Mouse (Mus musculus) lung, postnatal 0 days (tissue): ENCODE data around the gene Dph1. TPM values are rescaled to one million over a fixed set of nuclear protein-coding genes. Genes with fewer than 3 reads are reported as not detected.
A peak's percentile ranks its signal among the peaks of the same experiment; 100 is the strongest.

Experiments
- ATAC-seq: fragments of 200-750 bp; cut with Nextera tagmentation; 2 replicates; pipeline ENCODE4 v1.8.0; 2017; ENCODE audit warnings: moderate library complexity
- DNase-seq: peaks from one replicate; pipeline ENCODE4 v3.0.0-alpha.2; 2016; ENCODE audit warnings: low spot score
- H3K27ac ChIP-seq: fragments of 300-500 bp; sonication (generic); 2 replicates; pipeline ENCODE4 v1.5.1; 2014; ENCODE audit warnings: antibody characterized with exemption, mild to moderate bottlenecking, low read length, mixed read lengths
- H3K27me3 ChIP-seq: fragments of 300-500 bp; sonication (generic); replicated peaks from 2 replicates; pipeline ENCODE4 v1.6.1; 2014; ENCODE audit warnings: low read length, mixed read lengths; ENCODE audit not compliant: insufficient read depth
- H3K36me3 ChIP-seq: fragments of 300-500 bp; sonication (generic); 2 replicates; pipeline ENCODE4 v1.6.1; 2014; ENCODE audit warnings: low read length, mixed read lengths; ENCODE audit not compliant: insufficient read depth
- H3K4me1 ChIP-seq: fragments of 300-500 bp; sonication (generic); 2 replicates; pipeline ENCODE4 v1.6.1; 2014; ENCODE audit warnings: antibody characterized with exemption, low read depth, low read length, mixed read lengths; ENCODE audit not compliant: insufficient read depth
- H3K4me2 ChIP-seq: fragments of 300-500 bp; sonication (generic); replicated peaks from 2 replicates; pipeline ENCODE4 v1.6.1; 2014; ENCODE audit warnings: low read depth, mild to moderate bottlenecking, low read length, moderate library complexity, mixed read lengths
- H3K4me3 ChIP-seq: fragments of 300-500 bp; sonication (generic); 2 replicates; pipeline ENCODE4 v1.5.1; 2014; ENCODE audit warnings: low read depth, low read length
- H3K9ac ChIP-seq: fragments of 300-500 bp; sonication (generic); replicated peaks from 2 replicates; pipeline ENCODE4 v1.6.1; 2014; ENCODE audit warnings: low read depth, mild to moderate bottlenecking
- H3K9me3 ChIP-seq: fragments of 300-500 bp; sonication (generic); 2 replicates; pipeline ENCODE4 v1.6.1; 2016; ENCODE audit warnings: low read length, mixed read lengths
- CTCF ChIP-seq: IDR thresholded peaks from 2 replicates; pipeline ENCODE4 v1.5.1; 2016; ENCODE audit warnings: antibody characterized with exemption, mild to moderate bottlenecking
- EP300 ChIP-seq: IDR thresholded peaks from 2 replicates; pipeline ENCODE4 v1.6.1; 2016; ENCODE audit warnings: antibody characterized with exemption, mild to moderate bottlenecking, control low read depth
- WGBS: fragments of 180-500 bp; shearing (Covaris S2); extraction: QIAGEN DNeasy Blood & Tissue Kit; methylation state at CpG from one replicate; pipeline ENCODE4 v1.1.7; 2014; 5-methylcytosine and 5-hydroxymethylcytosine counted together
- polyA plus RNA-seq: library from polyadenylated mRNA; unstranded; fragments of >200 nt; fragmentation: Nextera tagmentation; extraction: Ambion mirVana; gene quantifications from 2 replicates; pipeline ENCODE4 v1.2.1, GENCODE M21; 2015

Gene Dph1
- polyA plus RNA-seq, 1 experiment from 2014 or later = 14.8 TPM

DNA sequence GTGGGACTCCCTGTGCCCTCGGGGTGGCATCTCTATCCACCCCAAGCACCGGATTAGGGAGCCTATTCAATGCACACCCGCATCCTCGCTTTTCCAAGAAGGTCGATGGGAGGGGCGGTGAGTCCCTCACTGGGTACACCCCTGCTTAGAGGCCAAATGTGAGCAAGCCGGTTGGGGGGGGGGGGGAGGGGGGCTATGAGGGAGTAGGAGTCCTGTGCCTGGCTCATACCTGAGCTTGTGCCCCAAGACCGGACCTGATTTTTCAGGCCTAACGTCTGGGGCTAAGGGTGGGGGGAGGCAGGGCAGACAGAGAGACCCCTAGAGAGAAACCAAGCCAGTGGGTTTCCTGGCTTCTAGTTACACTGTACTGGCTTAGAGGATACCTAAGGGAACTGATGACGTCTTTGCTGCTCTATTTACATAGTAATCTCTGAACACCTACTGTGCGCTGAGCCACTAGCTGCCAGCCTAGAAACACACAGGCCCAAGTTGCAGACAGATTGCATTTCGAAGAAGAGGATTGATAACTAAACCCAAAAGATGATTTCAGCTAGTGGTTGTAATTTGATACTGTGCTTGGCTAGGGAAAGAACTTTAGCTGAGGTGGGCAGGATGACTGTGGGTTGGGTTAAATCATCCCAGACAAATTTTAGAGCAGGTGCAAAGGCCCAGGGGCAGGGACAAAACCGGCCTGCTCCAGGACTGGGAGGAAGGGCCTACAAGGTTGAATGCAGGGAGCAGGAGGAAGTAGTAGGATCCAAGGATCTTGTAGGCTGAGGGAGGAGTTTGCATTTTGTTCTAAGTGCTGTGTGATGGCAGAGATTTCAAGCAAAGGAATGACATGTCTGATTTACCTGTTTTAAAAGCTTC lies 23.3 kb upstream of the Dph1 start:
- peak; percentile 16; the same call in 1 of the 2 replicates for ATAC-seq

DNA sequence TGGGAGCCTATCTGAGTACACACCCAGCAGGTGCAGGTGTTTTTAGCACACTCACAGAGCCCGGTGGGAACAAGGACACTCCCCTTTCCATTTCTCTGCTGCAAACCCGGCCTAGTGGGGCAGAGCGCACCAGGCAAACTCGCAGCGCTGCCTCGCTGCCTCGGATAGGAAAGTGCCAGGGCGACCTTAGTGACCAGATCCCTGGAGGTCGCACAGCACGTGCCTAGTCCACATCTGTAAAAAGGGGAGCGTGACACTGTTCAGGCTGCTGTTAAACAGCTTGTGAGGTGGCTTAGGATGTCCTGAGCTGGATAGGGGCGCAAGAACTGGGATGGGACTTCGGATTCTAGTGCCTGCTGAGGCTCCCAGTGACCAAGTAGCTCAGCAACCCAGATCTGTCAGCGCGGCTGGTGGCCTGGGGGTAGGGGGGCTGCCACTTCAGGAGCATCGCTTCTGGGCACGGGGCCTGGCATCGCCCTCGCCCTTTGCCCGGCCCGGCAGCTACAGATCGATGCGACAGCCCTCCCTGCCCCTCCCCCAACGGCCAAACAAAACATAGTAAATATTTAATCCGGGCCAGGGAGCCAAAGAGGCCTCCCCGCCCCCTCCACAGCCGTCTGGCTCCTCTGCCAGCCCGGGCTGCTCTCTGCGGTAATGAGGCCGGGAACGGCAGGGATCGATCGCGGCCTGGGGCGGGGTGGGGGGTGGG lies 22.5 kb upstream of the Dph1 start:
- TF ChIP-seq CTCF (no peak), EP300 (no peak)
- Histone ChIP-seq H3K36me3 (no peaks in the 10 kb centered on the region), H3K4me2 (peak overlapping the region; percentile 63), H3K9me3 (no peaks in the 10 kb centered on the region), H3K27me3 (no peaks in the 10 kb centered on the region), H3K9ac (no peak overlapping the region; the same call in 1 of the 2 replicates), H3K4me1 (peaks cover 7% of the 10 kb centered on the region; the same call in 1 of the 2 replicates), H3K4me3 (peak overlapping the region; percentile 33), H3K27ac (0 out of 2 replicates have a peak overlapping the region, but pooled peaks have one; percentile 26)
- WGBS = 11% methylated on average over 32 of the region's 35 CpGs
- peak; percentile 63 for ATAC-seq
- DNase-seq = peak; percentile 61

More for the DNA sequence above, 23.3 kb upstream of the Dph1 start:
- Histone ChIP-seq H3K4me2 (peak overlapping the region; percentile 63), H3K4me1 (peaks cover 7% of the 10 kb centered on the region; the same call in 1 of the 2 replicates), H3K9ac (no peak overlapping the region; the same call in 1 of the 2 replicates), H3K36me3 (no peaks in the 10 kb centered on the region), H3K27ac (no peak overlapping the region), H3K9me3 (no peaks in the 10 kb centered on the region), H3K4me3 (peak overlapping the region; percentile 33), H3K27me3 (no peaks in the 10 kb centered on the region)
- DNase-seq = no peak
- TF ChIP-seq EP300 = no peak
- TF ChIP-seq CTCF = no peak
- WGBS = 35% methylated on average over 12 of the region's 13 CpGs

DNA sequence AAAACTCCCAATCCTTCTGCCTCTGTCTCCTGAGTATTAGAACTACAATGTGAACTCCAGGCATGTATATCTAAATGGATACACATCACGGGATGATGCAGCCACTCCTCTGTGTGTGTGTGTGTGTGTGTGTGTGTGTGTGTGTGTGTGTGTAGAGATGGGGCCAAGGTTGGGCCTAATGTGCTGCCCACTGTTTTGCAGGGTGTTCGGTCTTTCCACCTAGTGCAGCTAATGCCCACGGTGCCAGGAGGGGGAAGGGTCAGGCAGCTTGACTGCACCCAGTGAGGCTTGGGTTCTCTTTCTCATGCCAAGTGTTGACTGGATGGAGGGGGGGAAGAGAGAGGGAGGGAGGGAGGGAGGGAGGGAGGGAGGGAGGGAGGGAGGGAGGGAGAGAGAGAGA lies 21.8 kb upstream of the Dph1 start:
- DNase-seq (no peak), ATAC-seq (no peak)
- Histone ChIP-seq H3K27ac (no peak overlapping the region), H3K36me3 (no peaks in the 10 kb centered on the region), H3K9ac (no peak overlapping the region), H3K9me3 (no peaks in the 10 kb centered on the region), H3K4me3 (no peak overlapping the region), H3K4me2 (no peak overlapping the region), H3K4me1 (peaks cover 7% of the 10 kb centered on the region; the same call in 1 of the 2 replicates), H3K27me3 (no peaks in the 10 kb centered on the region)
- 49% methylated on average over 3 of the region's 3 CpGs for WGBS
- TF ChIP-seq CTCF = no peak
- no peak for TF ChIP-seq EP300

DNA sequence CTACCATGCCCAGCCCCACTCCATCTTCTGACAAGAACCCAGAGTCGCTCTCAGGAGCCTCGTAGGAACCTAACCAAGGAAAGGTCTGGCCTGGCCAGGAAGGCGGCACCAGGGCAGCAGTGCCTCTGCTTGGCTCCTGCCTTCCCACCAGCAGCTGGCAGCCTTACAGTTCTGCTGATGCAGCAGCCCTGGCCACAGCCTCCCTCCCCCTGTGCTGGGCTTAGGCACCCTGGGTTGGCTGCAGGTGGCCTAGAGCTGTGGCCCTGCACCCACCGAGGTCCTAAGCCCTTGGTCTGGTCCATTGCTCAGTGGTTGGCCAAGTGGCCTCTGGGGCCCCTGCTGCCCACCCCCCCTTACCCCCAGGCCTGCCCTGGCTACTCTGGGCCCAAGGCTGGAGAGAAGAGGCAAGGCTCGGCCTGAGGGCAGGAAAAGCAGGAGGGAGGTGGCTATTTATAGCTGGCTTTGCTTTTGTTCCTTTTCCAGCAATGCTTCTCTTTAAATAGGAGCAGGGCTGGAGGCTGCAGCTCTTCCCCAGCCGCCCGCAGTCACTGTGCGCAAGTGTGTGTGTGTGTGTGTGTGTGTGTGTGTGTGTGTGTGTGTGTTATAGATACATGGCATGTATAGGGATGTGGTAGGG lies 21.1 kb upstream of the Dph1 start:
- Histone ChIP-seq H3K4me3 (no peak overlapping the region), H3K4me2 (no peak overlapping the region), H3K9ac (no peak overlapping the region), H3K4me1 (peaks cover 7% of the 10 kb centered on the region; the same call in 1 of the 2 replicates), H3K9me3 (no peaks in the 10 kb centered on the region), H3K36me3 (no peaks in the 10 kb centered on the region), H3K27ac (no peak overlapping the region), H3K27me3 (no peaks in the 10 kb centered on the region)
- DNase-seq = no peak
- TF ChIP-seq EP300 (no peak), CTCF (no peak)
- WGBS = 59% methylated on average over 8 of the region's 8 CpGs
- peak; percentile 18; the same call in 1 of the 2 replicates for ATAC-seq

DNA sequence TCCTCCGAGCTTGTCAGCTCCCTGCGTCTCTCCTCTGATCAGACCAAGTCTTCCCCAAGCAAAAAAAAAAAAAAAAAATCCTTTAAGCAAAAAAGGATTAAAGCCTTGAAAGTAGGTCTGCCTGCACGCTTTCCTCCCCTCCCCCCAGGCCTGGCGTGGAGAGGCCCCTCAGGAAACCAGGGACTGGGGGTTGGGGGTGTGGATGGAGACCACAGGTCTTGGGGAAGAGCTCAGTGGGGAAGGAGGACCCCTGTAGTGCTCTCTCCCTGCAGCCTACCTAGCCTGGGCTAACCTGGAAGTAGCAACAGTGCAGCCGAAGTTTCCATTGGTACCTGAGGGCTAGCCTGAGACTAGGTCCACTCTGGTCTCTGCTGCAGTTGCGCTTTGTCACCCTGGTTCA lies 19.7 kb upstream of the Dph1 start:
- Histone ChIP-seq H3K27me3 (no peaks in the 10 kb centered on the region), H3K4me3 (no peak overlapping the region), H3K4me1 (peaks cover 7% of the 10 kb centered on the region; the same call in 1 of the 2 replicates), H3K4me2 (no peak overlapping the region), H3K9me3 (no peaks in the 10 kb centered on the region), H3K27ac (no peak overlapping the region), H3K9ac (no peak overlapping the region), H3K36me3 (no peaks in the 10 kb centered on the region)
- 75% methylated on average over 6 of the region's 6 CpGs for WGBS
- TF ChIP-seq EP300 (no peak), CTCF (no peak)
- ATAC-seq = no peak
- DNase-seq = no peak

DNA sequence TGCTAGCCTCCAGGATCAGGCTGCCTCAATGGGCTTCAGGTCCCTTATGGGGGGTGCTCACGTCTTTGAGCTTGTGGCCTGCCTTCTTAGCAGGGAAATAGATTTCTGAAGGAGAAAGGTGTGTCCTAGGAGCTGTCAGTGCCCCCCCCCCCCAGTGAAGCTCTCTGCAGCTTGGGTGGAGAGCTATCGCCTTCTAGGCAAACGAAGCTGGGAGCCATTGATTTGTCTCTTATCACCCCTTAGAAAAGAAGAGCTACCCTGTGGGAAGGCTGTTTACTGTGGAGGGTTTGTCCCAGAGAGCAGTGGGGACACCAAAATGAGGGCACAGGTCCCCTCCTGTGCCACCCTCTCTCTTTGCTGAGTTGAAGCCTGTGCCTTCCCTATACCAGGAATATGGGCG lies 19.1 kb upstream of the Dph1 start:
- 75% methylated on average over 4 of the region's 4 CpGs for WGBS
- H3K27ac ChIP-seq = no peak overlapping the region
- no peak for DNase-seq
- H3K4me1 ChIP-seq = peaks cover 7% of the 10 kb centered on the region; the same call in 1 of the 2 replicates
- H3K4me2 ChIP-seq = no peak overlapping the region
- no peak overlapping the region for H3K9ac ChIP-seq
- H3K9me3 ChIP-seq = no peaks in the 10 kb centered on the region
- TF ChIP-seq EP300 (no peak), CTCF (no peak)
- H3K27me3 ChIP-seq = no peaks in the 10 kb centered on the region
- H3K36me3 ChIP-seq = no peaks in the 10 kb centered on the region
- H3K4me3 ChIP-seq = no peak overlapping the region
- ATAC-seq = no peak
